Comparison of ENCODE assay signal across 15 mouse cellular contexts in the genomic region with DNA sequence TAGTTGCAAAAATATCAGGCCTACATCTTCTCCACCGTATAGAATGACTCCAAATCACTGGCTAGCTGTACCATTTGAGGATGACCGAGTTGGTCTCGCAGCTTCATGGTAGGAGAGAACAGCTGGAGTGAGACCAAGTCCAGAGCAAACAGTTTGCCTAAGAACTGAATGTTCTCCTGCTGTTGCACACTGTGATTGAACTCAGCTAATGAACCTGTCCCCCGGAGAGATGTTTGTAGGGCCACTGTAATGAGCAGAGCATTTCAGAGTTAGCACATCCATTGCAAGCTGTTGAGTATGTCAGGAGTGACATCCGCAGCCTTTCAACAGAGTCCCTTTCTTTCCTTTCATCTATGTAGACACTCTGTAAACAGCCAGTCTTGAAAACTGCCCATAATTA.
DNase-seq lines count a peak whose midpoint lies in the region; ATAC-seq and TF ChIP-seq lines count a peak whose summit lies in the region.
"Had no signal": no experiment of that assay in that cellular context is flagged by ENCODE, and none has a peak within 500 bp of the region (broad histone marks: within the 10 kb centered on the region; RNA-seq: fewer than 3 reads in every experiment).

No protein-coding gene starts in this region.

- no peak for TF ChIP-seq POLR2A in lung, adult 2 months (IDR thresholded peaks at IDR 0.05; ENCODE audit: borderline replicate concordance, extremely low read depth, low read depth, low read length)

- WGBS in hindbrain, postnatal 0 days, result 80% methylated on average over 5 of the region's 5 CpGs
- 86% methylated on average over 5 of the region's 5 CpGs for WGBS in hindbrain, embryonic 10.5 days
- 77% methylated on average over 5 of the region's 5 CpGs for WGBS in lung, postnatal 0 days
- WGBS in lung, adult 2 months, result 74% methylated on average over 5 of the region's 5 CpGs

- no peak for TF ChIP-seq CTCF in hindbrain, postnatal 0 days (IDR thresholded peaks at IDR 0.05; ENCODE audit: low read depth)
- no peak for TF ChIP-seq CTCF in lung, postnatal 0 days (IDR thresholded peaks at IDR 0.05)
- no peak for TF ChIP-seq CTCF in lung, adult 2 months (IDR thresholded peaks at IDR 0.05; ENCODE audit: insufficient read depth, low read length)

- H3K9ac ChIP-seq in hindbrain, postnatal 0 days (replicated peaks; ENCODE audit: low read length), result no peak overlapping the region
- no peak overlapping the region for H3K9ac ChIP-seq in lung, postnatal 0 days (replicated peaks; ENCODE audit: low read depth)
- H3K9ac ChIP-seq: forebrain, embryonic 15.5 days; hindbrain, embryonic 15.5 days; liver, embryonic 13.5 days had no signal

- H3K4me2 ChIP-seq in hindbrain, postnatal 0 days (ENCODE audit: low read depth, low read length), result no peak overlapping the region
- no peak overlapping the region for H3K4me2 ChIP-seq in lung, postnatal 0 days (replicated peaks; ENCODE audit: low read depth, low read length)
- H3K4me2 ChIP-seq: forebrain, embryonic 15.5 days; hindbrain, embryonic 15.5 days; liver, embryonic 13.5 days; midbrain, embryonic 11.5 days had no signal

- peak; percentile 56 for DNase-seq in gastrocnemius, adult 18-20 months (ENCODE audit: low spot score)
- no peak for DNase-seq in gastrocnemius, postnatal 10 days
- peak; percentile 15 for DNase-seq in hindbrain, postnatal 0 days (ENCODE audit: low spot score)
- no peak for DNase-seq in hindbrain, embryonic 10.5 days (ENCODE audit: low spot score)
- DNase-seq in lung, postnatal 0 days (ENCODE audit: low spot score), result peak; percentile 8
- no peak for DNase-seq in lung, adult 2 months
- DNase-seq in lung, postnatal 25 days (ENCODE audit: low spot score), result peak; percentile 33
- DNase-seq in urinary bladder, postnatal 25 days (ENCODE audit: low spot score), result no peak
- DNase-seq: liver, embryonic 13.5 days; thymus, adult 18-20 months had no signal

- no peak for ATAC-seq in hindbrain, postnatal 0 days
- ATAC-seq in lung, postnatal 0 days, result peak; percentile 54
- ATAC-seq: forebrain, embryonic 15.5 days had no signal

- H3K4me1 ChIP-seq in hindbrain, postnatal 0 days (ENCODE audit: insufficient read depth, low read length), result no peaks in the 10 kb centered on the region
- peaks cover 8% of the 10 kb centered on the region for H3K4me1 ChIP-seq in hindbrain, embryonic 10.5 days (replicated peaks)
- no peaks in the 10 kb centered on the region for H3K4me1 ChIP-seq in lung, postnatal 0 days (ENCODE audit: insufficient read depth, low read depth, low read length)
- H3K4me1 ChIP-seq in lung, adult 2 months (ENCODE audit: control insufficient read depth, insufficient read depth, low read length), result no peaks in the 10 kb centered on the region
- H3K4me1 ChIP-seq: liver, embryonic 13.5 days had no signal

- H3K27me3 ChIP-seq in hindbrain, postnatal 0 days (ENCODE audit: insufficient read depth, low read length), result no peaks in the 10 kb centered on the region
- no peaks in the 10 kb centered on the region for H3K27me3 ChIP-seq in hindbrain, embryonic 10.5 days (ENCODE audit: insufficient read depth, poor library complexity, severe bottlenecking)
- no peaks in the 10 kb centered on the region for H3K27me3 ChIP-seq in lung, postnatal 0 days (replicated peaks; ENCODE audit: insufficient read depth, low read length)
- H3K27me3 ChIP-seq: forebrain, embryonic 15.5 days; hindbrain, embryonic 15.5 days; liver, embryonic 13.5 days had no signal

- no peak overlapping the region for H3K27ac ChIP-seq in hindbrain, postnatal 0 days
- no peak overlapping the region for H3K27ac ChIP-seq in hindbrain, embryonic 10.5 days
- H3K27ac ChIP-seq in lung, postnatal 0 days (ENCODE audit: low read length), result no peak overlapping the region
- H3K27ac ChIP-seq: forebrain, embryonic 15.5 days; hindbrain, embryonic 15.5 days; liver, embryonic 13.5 days; macrophage had no signal

- no peak overlapping the region for H3K4me3 ChIP-seq in hindbrain, postnatal 0 days (ENCODE audit: low read length)
- no peak overlapping the region for H3K4me3 ChIP-seq in hindbrain, embryonic 10.5 days
- H3K4me3 ChIP-seq in lung, postnatal 0 days (ENCODE audit: low read depth, low read length), result no peak overlapping the region
- H3K4me3 ChIP-seq in lung, adult 2 months (replicated peaks; ENCODE audit: extremely low read depth, low read depth, low read length), result no peak overlapping the region
- H3K4me3 ChIP-seq: erythroblast, embryonic 14.5 days; forebrain, embryonic 15.5 days; hindbrain, embryonic 15.5 days; liver, embryonic 13.5 days had no signal

- H3K36me3 ChIP-seq in hindbrain, postnatal 0 days (ENCODE audit: insufficient read depth, low read length), result no peaks in the 10 kb centered on the region
- no peaks in the 10 kb centered on the region for H3K36me3 ChIP-seq in hindbrain, embryonic 10.5 days
- H3K36me3 ChIP-seq in lung, postnatal 0 days (ENCODE audit: insufficient read depth, low read length), result no peaks in the 10 kb centered on the region
- H3K36me3 ChIP-seq: forebrain, embryonic 15.5 days; hindbrain, embryonic 15.5 days; liver, embryonic 13.5 days had no signal

- no peaks in the 10 kb centered on the region for H3K9me3 ChIP-seq in hindbrain, postnatal 0 days (ENCODE audit: low read length)
- H3K9me3 ChIP-seq in hindbrain, embryonic 10.5 days, result no peaks in the 10 kb centered on the region
- no peaks in the 10 kb centered on the region for H3K9me3 ChIP-seq in lung, postnatal 0 days (ENCODE audit: low read length)
- H3K9me3 ChIP-seq: forebrain, embryonic 15.5 days; hindbrain, embryonic 15.5 days had no signal

- TF ChIP-seq EP300 in lung, postnatal 0 days (IDR thresholded peaks at IDR 0.05), result no peak

Comparison
In these comparisons a context has a peak if more than half of its experiments do, and no peak if none do; other contexts are left out.
1. DNase-seq: peak in gastrocnemius, adult 18-20 months (single experiment), hindbrain, postnatal 0 days (single experiment), lung, postnatal 0 days (single experiment) and lung, postnatal 25 days (single experiment); none in gastrocnemius, postnatal 10 days (single experiment), hindbrain, embryonic 10.5 days (single experiment), lung, adult 2 months (single experiment) and urinary bladder, postnatal 25 days (single experiment).